Mouse (Mus musculus): Measurements from ENCODE around the gene Zcchc2.

Gene Zcchc2

DNA sequence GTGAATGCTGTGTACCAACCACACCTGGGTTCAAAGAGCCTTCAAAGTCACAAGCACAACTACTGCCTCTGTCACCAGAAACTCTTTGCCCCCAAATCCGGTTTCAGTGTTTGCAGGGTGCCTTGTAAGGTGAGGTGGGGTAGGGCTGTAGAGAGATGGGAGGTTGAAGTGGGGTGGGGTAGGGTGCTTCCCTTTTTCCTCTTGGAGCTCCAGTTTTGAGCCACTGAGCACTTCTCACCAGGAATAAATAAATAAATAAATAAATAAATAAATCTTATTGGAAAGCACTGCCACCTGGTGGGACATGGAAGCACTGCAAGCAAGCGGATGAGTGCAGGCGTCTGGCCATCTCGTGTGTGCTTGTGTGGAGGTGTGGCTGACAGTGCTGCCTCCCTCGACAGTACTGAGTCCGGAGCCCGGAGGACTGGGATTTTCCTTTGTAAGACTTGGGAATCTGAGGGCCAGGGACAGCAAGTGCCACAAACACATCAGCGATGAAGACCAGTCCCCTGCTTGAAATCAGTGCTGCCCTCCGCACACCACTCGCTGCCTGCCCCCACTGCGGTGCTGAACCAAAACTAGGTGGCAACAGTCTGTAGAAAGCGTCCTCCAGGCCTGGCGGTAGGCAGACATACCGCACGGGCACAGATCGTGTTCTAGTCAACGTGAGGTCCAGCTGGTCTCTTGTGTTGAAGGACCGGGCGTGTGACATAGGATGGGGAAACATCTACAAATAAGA is 46.8 kb downstream of the Zcchc2 start:
- DNase-seq = peak; percentile 66

DNA sequence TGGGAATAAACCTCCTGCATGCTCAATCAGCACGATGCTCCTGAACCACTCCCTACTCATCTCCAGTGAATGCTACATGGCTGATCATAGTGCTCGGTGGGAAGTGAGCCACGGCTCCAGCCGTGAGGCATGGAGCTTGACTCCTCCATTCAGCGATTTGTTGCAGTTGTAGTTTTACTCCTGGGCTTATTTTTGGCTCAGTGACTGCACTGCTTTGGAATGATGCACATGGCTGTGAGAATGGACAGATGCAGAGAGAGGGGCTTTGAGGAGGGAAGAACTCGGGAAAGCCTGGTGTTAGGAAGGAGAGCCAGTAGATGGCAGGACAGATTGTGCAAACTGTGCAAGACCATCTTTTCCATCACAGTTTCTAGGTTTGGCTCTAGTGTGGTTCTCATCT is 49.1 kb downstream of the Zcchc2 start:
- no peak for DNase-seq

DNA sequence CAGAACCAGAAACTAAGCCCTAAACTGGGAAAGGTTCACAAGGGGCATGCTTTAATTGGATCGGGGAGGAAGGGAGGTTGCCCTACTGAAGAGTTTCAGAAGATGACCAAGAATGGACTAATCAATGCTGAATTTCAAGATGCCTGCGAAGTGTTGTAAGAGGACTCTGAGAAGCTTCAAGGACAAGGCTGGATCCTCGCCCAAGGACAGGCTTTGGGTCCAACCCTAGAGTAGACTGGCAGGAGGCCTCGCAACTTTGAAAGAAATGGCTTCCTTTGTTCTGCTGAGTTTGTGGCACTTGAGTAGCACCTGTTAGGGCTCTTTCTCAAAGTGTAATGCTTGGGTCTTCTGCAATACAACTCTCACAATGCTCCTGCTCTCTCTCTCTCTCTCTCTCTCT is 50.1 kb downstream of the Zcchc2 start:
- DNase-seq = no peak

DNA sequence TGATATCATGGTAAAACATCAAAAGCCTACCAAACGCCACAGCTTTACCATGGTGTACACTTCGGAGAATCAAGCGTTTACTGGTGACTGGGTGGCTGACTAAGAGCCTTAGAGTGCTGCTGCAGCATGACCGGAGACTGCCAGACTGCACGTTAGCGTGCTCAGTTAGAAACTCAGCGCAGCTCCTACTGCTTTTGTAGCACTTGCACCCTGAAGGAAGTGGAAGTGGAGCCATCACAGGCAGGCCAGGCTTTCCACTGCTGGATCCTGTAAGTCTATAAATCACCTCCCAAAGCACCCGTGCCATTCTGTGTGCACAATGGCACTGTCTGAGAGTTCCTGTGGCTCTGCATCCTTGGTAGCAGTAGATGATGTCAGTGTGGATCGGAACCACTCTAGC is 52.0 kb downstream of the Zcchc2 start:
- no peak for DNase-seq

DNA sequence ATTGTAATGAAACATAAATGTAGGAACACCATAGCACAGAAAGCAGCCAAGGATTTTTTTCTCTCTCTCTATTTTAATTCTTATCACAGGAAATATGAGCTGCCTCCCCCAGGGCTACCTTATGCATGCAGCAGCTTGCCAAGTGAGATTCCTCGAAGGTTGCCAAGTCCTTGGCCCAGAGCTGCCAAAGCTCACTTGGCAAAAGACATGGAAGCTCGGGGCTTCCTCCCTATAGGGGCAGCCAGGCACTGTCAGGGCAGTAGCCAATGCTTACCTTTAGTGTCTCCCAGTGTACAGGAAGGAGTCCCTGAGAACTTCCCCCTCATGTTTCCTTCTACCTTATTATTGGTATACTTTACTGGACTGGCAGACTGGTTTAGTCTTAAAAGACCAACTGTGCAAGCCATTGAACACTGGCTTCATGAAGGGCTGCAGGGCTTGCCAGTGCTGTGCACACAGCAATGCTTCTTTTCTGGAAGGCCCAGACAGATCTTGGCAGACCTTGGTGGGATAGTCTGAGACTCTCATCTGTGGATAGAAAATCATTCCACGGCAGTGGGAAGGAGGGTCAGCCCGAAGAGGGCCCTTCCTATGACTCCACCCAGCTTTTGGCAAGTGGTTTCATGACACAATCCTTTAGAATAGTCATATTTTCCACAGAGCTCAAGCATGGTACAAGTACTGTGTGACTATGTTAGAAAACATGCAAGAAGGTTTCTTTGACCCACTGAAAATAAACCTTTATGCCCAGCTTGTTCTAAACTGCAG is 53.0 kb downstream of the Zcchc2 start:
- DNase-seq = no peak

- no peak for DNase-seq
These were observed 58.8 kb downstream of the Zcchc2 start for GRCm38 (mm10) chr1:106049036-106049435.

DNA sequence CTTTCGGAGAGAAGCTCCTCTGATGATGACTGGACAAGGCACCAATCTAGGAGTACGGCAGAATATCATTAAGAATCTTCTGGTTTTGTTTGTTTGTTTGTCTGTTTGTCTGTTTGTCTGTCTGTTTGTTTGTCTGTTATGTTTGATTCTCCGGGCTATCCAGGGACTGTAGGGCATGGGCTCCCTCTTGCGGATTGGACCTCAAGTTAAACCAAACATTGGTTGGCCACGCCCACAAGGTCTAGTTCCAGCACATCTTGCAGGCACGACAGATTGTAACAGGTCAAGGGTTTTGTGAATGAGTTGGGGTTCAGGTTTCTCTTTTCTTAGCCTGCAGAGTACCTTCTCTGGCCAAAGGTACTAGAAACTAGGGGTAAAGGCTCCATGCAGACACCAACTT is 64.8 kb downstream of the Zcchc2 start:
- DNase-seq = no peak

DNA sequence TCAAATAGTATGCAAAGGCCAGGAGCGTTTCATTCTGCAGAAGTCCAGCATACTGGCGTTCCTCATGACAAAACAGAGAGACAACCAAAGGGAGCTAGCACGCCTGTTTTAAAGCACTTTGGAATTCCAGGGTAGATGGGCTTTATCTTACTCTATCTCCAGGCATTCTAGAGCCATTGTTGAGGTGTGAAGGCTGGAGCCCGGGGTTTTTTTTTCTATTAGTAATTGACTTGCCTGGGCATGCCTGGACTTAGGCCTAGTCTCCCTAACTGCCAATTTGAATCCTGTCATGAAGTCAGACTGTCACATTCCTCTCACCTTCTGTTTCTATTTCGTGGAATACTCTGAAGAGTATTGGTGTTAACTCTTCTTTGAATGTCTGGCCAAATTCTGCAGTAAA is 68.1 kb downstream of the Zcchc2 start:
- DNase-seq = no peak

DNA sequence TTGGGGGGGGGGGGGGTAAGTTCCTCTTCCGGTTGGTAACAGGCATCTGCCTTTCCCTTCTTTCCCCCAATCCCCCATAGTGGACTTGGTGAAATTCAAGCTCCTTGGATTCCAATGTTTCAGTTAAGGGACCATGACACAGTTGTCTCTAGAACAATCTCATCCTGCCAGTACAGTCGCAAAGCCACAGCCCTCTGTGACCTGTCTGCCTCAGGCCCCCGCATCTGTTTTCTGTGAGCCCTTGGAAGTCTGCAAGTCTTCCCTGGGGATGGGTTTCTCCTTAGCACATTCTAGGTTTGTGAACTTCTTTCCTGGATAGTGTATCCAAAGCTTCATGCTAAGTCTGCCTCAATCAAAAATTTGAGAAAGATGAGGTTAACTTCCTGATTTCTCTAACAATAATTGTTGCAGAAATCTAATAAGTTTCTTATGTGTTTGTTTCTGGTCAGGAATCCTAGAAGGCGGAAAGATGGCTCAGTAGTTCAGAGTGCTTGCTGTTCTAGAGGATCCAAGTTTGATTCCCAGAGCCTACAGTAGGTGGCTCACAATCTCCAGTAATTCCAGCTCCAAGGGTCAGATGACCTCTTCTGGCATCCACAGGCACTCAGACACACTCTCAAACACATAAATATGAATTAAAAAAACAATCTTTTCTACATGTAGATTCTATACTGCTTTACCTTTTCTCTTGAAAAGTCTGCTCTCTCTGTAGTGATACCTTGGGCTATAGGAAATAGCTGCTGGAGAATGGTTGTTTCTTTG is 69.5 kb downstream of the Zcchc2 start:
- no peak for DNase-seq

DNA sequence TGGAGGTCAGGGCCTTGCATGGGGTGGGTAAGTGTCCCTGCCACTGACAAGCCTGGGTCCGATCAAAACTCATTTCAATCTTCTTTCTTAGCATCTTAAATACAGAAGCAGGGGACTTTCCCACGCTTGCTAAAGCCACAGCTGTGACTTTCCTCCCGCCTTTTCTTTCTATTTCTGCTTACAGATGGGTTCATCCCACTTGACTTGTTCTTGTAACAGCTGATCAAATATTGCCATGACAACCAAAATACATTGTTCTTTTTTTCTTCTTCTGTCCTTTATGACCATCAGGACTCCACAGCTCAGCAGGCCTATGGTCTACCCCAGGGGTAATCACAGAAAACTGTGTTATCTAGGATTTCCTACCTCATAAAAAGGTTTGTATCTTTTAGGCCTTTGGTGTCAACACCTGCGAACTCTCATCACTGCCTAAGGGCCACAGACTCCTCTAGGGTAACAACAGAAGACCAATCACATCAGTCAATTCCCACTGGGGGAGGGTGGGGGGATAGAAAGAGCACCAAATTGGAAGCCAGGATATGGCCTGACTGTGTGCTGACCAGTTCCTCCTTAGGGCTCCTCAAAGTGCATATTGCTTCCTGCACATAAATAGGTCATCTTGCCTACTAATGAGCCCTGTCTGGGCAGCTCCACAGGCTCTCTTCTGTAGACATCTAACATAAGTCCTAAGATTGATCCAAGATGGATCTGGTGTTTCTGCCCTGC is 71.1 kb downstream of the Zcchc2 start:
- DNase-seq = no peak

- no peak for DNase-seq
These were observed 72.8 kb downstream of the Zcchc2 start for GRCm38 (mm10) chr1:106062891-106063590.

- no peak for DNase-seq
These were observed 73.5 kb downstream of the Zcchc2 start for GRCm38 (mm10) chr1:106063591-106064170.

DNA sequence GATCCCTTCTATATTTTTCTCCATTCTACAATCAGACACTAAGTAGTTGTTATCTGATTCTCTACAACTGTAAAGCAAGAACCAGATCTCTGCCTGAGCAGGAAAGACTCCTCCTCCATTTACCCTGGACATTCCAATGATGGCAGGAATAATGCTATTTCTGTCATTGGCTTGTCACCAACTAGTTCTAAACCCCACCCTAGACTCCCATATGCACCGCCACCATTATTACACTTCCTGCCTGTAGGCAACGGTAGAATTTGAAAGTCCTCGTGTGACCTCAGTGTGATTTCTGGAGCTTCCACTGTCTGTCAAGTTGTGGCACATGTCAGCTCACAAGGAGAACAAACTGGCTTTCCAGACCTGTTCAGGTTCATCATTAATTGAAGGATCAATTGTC is 74.1 kb downstream of the Zcchc2 start:
- DNase-seq = no peak

DNA sequence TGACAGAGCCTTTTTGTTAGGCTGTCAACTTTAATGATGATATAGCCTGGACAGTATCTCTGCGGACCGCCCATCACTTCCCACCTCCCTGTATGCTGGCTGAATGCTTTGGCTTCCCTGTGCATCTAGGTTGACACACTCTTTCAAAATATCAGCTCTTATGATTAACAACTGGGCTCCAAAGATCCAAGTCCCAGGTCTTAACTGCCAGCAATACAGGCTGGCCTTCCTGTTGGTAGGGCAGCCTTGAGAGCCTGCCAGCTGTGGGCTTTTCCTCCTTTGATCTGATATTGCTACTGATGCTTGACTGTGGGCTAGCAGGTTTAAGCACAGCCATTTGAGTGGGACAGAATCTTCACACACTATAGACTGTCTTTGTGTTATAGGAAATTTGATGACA is 74.5 kb downstream of the Zcchc2 start:
- DNase-seq = no peak

GRCm38 (mm10) chr1:106065679-106066078 is 75.5 kb downstream of the Zcchc2 start:
- DNase-seq = peak; percentile 42

GRCm38 (mm10) chr1:106067306-106067705 is 77.1 kb downstream of the Zcchc2 start:
- DNase-seq = no peak

- DNase-seq = no peak
These were observed 79.8 kb downstream of the Zcchc2 start for GRCm38 (mm10) chr1:106069867-106070543.

DNA sequence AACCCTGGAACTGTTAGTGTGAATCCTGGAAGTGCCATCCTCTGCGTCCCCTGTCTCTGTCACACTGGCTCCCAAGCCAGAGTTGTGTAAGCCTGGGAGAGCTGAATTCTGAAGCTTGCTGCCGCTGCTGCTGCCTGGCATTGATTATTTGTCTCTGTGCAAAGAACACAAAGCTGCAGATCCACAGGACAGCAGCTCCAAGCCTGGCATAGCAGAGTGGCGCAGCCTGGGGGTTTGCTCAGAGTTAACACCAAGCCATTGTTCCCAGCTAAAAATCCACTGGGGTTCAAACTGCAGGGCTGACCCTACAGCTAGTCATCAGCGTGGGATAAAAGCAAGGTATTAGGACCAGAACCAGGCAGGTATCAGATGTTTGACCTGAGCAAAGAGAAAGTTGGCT is 80.6 kb downstream of the Zcchc2 start:
- DNase-seq = no peak

GRCm38 (mm10) chr1:106071237-106072070 is 81.2 kb downstream of the Zcchc2 start:
- peak; percentile 79 for DNase-seq

DNA sequence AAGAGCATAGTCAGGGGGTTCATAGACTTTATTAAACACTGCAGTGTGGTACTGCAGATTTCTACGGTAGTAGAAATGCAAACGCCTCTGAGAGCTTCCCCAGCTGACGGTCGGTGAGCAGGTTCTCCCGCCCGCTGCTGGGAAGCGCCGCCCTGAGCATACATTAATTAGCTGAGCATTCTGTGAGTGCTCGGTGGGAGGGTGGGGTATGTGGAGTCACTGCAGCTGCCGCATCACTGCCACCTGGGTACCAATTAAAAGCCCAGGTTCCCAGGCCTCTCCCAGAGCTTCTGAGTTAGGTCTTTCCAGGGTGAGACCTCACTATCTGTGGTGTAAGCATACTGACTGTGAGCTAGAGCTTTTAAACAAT is 81.8 kb downstream of the Zcchc2 start:
- no peak for DNase-seq

- no peak for DNase-seq
These were observed 83.0 kb downstream of the Zcchc2 start for GRCm38 (mm10) chr1:106073166-106073565.
